Mouse (Mus musculus): ENCODE data around the gene Kmt2c. TPM values are rescaled to one million over a fixed set of nuclear protein-coding genes. Genes with fewer than 3 reads are reported as not detected.

Gene Kmt2c
- polyA plus RNA-seq, 1 experiment: 9.3 TPM

DNA sequence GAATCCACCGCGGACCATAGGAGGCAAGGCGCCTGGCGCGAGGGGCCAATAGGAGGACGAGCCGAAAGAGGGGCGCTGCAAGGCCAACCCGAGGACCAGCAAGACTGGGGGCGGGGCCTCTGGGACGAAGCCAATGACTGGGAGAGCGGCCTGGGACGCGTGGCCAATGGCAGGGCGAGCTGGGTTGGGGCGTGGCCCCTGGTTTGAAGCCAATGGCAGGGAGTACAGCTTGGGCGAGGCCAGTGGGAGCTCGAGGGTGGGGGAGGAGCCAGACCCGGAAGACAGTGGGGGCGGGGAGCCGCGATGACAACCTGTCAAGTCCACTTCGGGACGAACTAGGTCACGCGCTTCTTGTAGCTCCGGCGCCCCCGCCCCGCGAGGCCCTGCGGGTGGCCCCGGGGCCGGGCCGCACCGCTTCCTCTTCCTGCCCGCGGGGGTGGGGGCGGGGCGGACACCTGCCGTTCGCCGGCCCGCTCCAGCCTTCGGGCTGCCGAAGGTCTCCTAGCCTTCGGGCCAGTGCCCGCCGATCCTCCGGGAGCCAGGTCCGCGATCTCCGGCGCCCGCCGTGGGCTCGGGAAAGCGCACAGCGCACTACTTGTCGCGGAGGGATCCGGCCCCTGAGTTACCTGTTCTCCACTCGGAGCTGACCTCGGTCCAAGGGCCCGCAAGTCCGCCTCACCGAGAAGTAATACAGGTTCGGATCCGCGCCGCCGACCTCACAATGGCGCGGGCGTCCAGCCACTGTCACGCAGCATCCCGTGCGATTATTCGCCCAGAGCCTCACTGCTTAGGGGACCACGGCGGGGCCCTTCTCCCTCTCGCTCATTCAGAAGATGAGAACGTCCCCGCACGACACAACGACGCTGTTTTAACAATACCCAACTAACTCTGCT is 31.2 kb upstream of the Kmt2c start:
- H3K4me1 ChIP-seq (ENCODE audit: control insufficient read depth, insufficient read depth, insufficient read length, low read length): peaks cover 24% of the 10 kb centered on the region
- H3K27me3 ChIP-seq (ENCODE audit: control insufficient read depth, insufficient read depth, low read length): no peaks in the 10 kb centered on the region
- peak; percentile 71; the same call in 1 of the 2 replicates for TF ChIP-seq POLR2A (IDR thresholded peaks at IDR 0.05; ENCODE audit: low read depth, low read length)
- TF ChIP-seq CTCF (IDR thresholded peaks at IDR 0.05; ENCODE audit: extremely low read depth, insufficient read length, insufficient replicate concordance, low read depth, low read length): no peak
- H3K4me3 ChIP-seq (ENCODE audit: low read depth, low read length): peak overlapping the region; percentile 66
- WGBS: under 1% methylated on average over 85 of the region's 87 CpGs
- peak overlapping the region; percentile 98 for H3K27ac ChIP-seq (ENCODE audit: insufficient read depth, low read depth, low read length)
- no peaks in the 10 kb centered on the region for H3K36me3 ChIP-seq (ENCODE audit: control insufficient read depth, insufficient read depth, low read length)

DNA sequence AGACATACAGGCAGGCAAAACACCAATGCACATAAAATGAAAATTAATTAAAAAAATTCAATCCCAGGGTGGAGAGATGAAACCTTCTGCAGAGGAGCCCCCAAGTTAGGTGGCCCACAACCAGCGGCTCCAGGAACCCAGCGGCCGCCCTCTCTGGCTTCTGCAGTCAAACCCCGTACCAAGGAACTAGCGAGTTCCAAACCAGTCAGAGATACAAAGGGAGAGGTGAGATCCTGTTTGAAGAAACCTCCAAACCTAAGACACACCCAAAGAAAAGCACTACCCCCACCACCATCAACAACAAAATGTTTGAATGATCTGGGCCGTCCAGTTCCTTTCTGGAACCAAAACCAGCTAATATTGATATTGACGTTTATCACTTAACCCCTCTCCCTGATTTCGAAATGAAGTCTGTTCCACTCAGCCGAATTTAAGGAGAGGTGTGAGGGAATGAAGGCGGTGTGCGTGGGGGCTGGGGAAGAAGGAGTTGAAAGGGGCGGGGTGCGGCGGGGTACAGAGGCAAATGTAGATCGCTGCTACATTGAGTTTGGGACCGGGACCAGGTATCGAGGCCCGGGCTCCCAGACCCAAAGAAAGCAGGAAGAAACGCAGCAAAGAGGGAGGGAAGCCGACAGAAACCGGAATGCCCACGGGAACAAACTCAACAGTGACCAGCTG is 30.4 kb upstream of the Kmt2c start:
- Histone ChIP-seq H3K27ac (ENCODE audit: insufficient read depth, low read depth, low read length) (peak overlapping the region; percentile 58), H3K27me3 (ENCODE audit: control insufficient read depth, insufficient read depth, low read length) (no peaks in the 10 kb centered on the region), H3K4me1 (ENCODE audit: control insufficient read depth, insufficient read depth, insufficient read length, low read length) (peaks cover 24% of the 10 kb centered on the region), H3K4me3 (ENCODE audit: low read depth, low read length) (peak overlapping the region; percentile 66), H3K36me3 (ENCODE audit: control insufficient read depth, insufficient read depth, low read length) (no peaks in the 10 kb centered on the region)
- TF ChIP-seq CTCF (IDR thresholded peaks at IDR 0.05; ENCODE audit: extremely low read depth, insufficient read length, insufficient replicate concordance, low read depth, low read length) (no peak), POLR2A (IDR thresholded peaks at IDR 0.05; ENCODE audit: low read depth, low read length) (peak; percentile 78; the same call in 1 of the 2 replicates)
- WGBS: 12% methylated on average over 22 of the region's 22 CpGs

GRCm38 (mm10) chr5:25527971-25528370 is 29.4 kb upstream of the Kmt2c start:
- no peak for TF ChIP-seq CTCF (IDR thresholded peaks at IDR 0.05; ENCODE audit: extremely low read depth, insufficient read length, insufficient replicate concordance, low read depth, low read length)
- no peak for TF ChIP-seq POLR2A (IDR thresholded peaks at IDR 0.05; ENCODE audit: low read depth, low read length)
- Histone ChIP-seq H3K4me3 (ENCODE audit: low read depth, low read length) (no peak overlapping the region), H3K36me3 (ENCODE audit: control insufficient read depth, insufficient read depth, low read length) (no peaks in the 10 kb centered on the region), H3K27me3 (ENCODE audit: control insufficient read depth, insufficient read depth, low read length) (no peaks in the 10 kb centered on the region), H3K4me1 (ENCODE audit: control insufficient read depth, insufficient read depth, insufficient read length, low read length) (peaks cover 24% of the 10 kb centered on the region), H3K27ac (ENCODE audit: insufficient read depth, low read depth, low read length) (no peak overlapping the region; the same call in 1 of the 2 replicates)
- WGBS: 89% methylated on average over 1 of the region's 1 CpGs

DNA sequence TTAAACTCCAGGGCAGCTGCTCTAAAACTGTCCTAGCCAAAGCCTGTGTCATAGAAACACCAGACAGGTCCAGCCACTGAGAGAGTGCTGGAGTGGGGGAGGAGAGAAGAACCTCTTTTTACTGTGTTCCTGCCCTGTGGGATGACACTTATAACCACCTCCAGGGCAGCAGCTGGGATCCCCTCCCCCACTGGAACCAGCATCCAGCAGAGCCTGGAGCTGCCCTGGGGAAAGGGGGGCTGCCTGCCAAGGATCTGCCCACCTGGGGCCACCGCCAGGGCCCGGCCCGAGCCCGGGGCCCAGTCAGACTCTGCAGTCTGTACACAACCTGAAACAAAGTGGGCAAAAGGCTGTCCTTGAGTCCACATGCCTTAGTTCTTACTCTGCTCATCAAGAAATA is 28.3 kb upstream of the Kmt2c start:
- Histone ChIP-seq H3K27ac (ENCODE audit: insufficient read depth, low read depth, low read length) (peak overlapping the region; percentile 73), H3K36me3 (ENCODE audit: control insufficient read depth, insufficient read depth, low read length) (no peaks in the 10 kb centered on the region), H3K4me1 (ENCODE audit: control insufficient read depth, insufficient read depth, insufficient read length, low read length) (peaks cover 22% of the 10 kb centered on the region), H3K4me3 (ENCODE audit: low read depth, low read length) (no peak overlapping the region), H3K27me3 (ENCODE audit: control insufficient read depth, insufficient read depth, low read length) (no peaks in the 10 kb centered on the region)
- WGBS: 46% methylated on average over 4 of the region's 4 CpGs
- TF ChIP-seq POLR2A (IDR thresholded peaks at IDR 0.05; ENCODE audit: low read depth, low read length) (no peak), CTCF (IDR thresholded peaks at IDR 0.05; ENCODE audit: extremely low read depth, insufficient read length, insufficient replicate concordance, low read depth, low read length) (no peak)

DNA sequence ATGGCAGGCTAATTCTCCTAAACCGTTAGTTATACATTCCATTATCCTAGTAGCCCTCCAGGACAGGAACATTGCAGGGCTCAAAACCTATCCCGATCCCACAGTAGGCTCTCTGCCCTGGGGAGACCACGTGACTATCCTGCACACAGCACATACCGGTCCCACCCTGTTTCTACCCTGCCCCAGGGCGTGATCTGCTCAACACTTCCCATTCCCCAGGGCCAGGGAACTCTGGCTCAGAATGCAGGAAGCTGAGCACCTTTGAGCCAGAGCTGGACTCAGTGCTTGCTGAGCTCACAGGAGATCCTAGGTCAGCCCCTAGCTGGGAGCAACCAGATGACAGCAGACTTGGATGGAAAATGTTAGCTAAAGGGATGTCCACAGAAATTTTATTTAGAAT is 27.5 kb upstream of the Kmt2c start:
- no peak overlapping the region for H3K4me3 ChIP-seq (ENCODE audit: low read depth, low read length)
- peaks cover 22% of the 10 kb centered on the region for H3K4me1 ChIP-seq (ENCODE audit: control insufficient read depth, insufficient read depth, insufficient read length, low read length)
- peak overlapping the region; percentile 73; the same call in 1 of the 2 replicates for H3K27ac ChIP-seq (ENCODE audit: insufficient read depth, low read depth, low read length)
- TF ChIP-seq CTCF (IDR thresholded peaks at IDR 0.05; ENCODE audit: extremely low read depth, insufficient read length, insufficient replicate concordance, low read depth, low read length) (peak; percentile 33; the same call in 1 of the 2 replicates), POLR2A (IDR thresholded peaks at IDR 0.05; ENCODE audit: low read depth, low read length) (no peak)
- H3K27me3 ChIP-seq (ENCODE audit: control insufficient read depth, insufficient read depth, low read length): no peaks in the 10 kb centered on the region
- no peaks in the 10 kb centered on the region for H3K36me3 ChIP-seq (ENCODE audit: control insufficient read depth, insufficient read depth, low read length)
- WGBS: 16% methylated on average over 5 of the region's 5 CpGs

DNA sequence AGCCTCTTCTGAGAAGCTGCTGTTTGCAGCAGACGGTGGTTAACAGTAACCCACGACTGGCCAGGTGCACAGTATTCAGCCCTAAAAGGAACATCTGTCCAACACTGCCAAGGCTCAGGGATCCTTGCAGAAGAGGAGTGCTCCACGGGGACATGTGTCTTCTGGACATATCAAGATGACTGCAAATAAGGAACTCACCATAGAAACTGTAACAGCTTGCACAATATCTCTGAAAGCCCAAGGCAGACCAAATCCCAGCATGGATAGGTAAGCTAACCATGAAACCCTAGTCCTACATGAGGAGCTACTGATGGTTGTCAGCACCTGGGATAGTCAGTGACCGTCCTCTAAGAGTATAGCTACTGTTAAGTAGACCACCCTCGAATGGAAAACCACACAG is 22.9 kb upstream of the Kmt2c start:
- Histone ChIP-seq H3K27ac (ENCODE audit: insufficient read depth, low read depth, low read length) (no peak overlapping the region), H3K4me1 (ENCODE audit: control insufficient read depth, insufficient read depth, insufficient read length, low read length) (peaks cover 12% of the 10 kb centered on the region; the same call in 1 of the 2 replicates), H3K36me3 (ENCODE audit: control insufficient read depth, insufficient read depth, low read length) (no peaks in the 10 kb centered on the region), H3K27me3 (ENCODE audit: control insufficient read depth, insufficient read depth, low read length) (no peaks in the 10 kb centered on the region), H3K4me3 (ENCODE audit: low read depth, low read length) (no peak overlapping the region)
- TF ChIP-seq POLR2A (IDR thresholded peaks at IDR 0.05; ENCODE audit: low read depth, low read length): no peak
- no peak for TF ChIP-seq CTCF (IDR thresholded peaks at IDR 0.05; ENCODE audit: extremely low read depth, insufficient read length, insufficient replicate concordance, low read depth, low read length)
- 59% methylated on average over 5 of the region's 5 CpGs for whole genome bisulfite sequencing

DNA sequence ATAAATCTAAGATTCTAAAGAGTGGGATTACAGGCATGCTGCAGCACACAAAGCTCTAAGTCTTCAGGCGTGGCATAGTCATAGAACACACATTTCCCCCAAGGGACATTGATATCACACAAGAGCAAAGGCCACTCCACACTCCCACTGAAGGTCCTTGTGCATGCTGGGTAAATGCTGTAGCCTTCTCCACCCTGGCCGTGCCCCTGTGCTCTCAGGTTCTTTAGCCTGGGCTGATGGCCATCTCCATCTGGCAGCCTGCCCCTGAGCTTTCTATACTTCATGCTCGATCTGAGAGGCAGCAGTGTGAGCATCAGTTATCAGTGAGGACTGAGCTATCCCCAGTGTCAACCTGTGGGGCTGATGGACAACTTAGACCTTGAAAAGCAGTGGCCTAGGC is 21.2 kb upstream of the Kmt2c start:
- H3K27ac ChIP-seq (ENCODE audit: insufficient read depth, low read depth, low read length): no peak overlapping the region
- no peaks in the 10 kb centered on the region for H3K36me3 ChIP-seq (ENCODE audit: control insufficient read depth, insufficient read depth, low read length)
- H3K4me1 ChIP-seq (ENCODE audit: control insufficient read depth, insufficient read depth, insufficient read length, low read length): peaks cover 5% of the 10 kb centered on the region; the same call in 1 of the 2 replicates
- WGBS: 24% methylated on average over 3 of the region's 3 CpGs
- TF ChIP-seq POLR2A (IDR thresholded peaks at IDR 0.05; ENCODE audit: low read depth, low read length): no peak
- no peak for TF ChIP-seq CTCF (IDR thresholded peaks at IDR 0.05; ENCODE audit: extremely low read depth, insufficient read length, insufficient replicate concordance, low read depth, low read length)
- H3K27me3 ChIP-seq (ENCODE audit: control insufficient read depth, insufficient read depth, low read length): no peaks in the 10 kb centered on the region
- no peak overlapping the region for H3K4me3 ChIP-seq (ENCODE audit: low read depth, low read length)

Data from small intestine, adult 2 months (tissue).